Mouse (Mus musculus) lung, adult 2 months (tissue): Measurements from ENCODE around the gene Rrp36. TPM values are rescaled to one million over a fixed set of nuclear protein-coding genes. Genes with fewer than 3 reads are reported as not detected.
A peak's percentile ranks its signal among the peaks of the same experiment; 100 is the strongest.

ENCODE experiments used
- DNase-seq: peaks from one replicate; pipeline ENCODE4 v3.0.0; 2022
- H3K4me1 ChIP-seq: fragments of 200-500 bp; 2 replicates; pipeline ENCODE4 v1.6.1; 2011; ENCODE audit warnings: low read length; ENCODE audit not compliant: control insufficient read depth, insufficient read depth
- H3K4me3 ChIP-seq: fragments of 200-500 bp; replicated peaks from 2 replicates; pipeline ENCODE3; 2011; ENCODE audit warnings: low read depth, mild to moderate bottlenecking, control low read depth, low read length; ENCODE audit errors: extremely low read depth
- CTCF ChIP-seq: fragments of 200-500 bp; IDR thresholded peaks from 2 replicates; pipeline ENCODE4 v1.5.1; 2011; ENCODE audit warnings: mild to moderate bottlenecking, low read length, control low read depth; ENCODE audit not compliant: insufficient read depth
- POLR2A ChIP-seq: fragments of 200-500 bp; IDR thresholded peaks from 2 replicates; pipeline ENCODE4 v1.6.1; 2011; ENCODE audit warnings: low read depth, mild to moderate bottlenecking, control low read depth, low read length, borderline replicate concordance; ENCODE audit errors: extremely low read depth
- WGBS: fragments of 180-500 bp; shearing (Covaris S2); methylation state at CpG from one replicate; pipeline ENCODE4 v1.1.7; 2018; 5-methylcytosine and 5-hydroxymethylcytosine counted together
- polyA plus RNA-seq: library from polyadenylated mRNA; depleted of rRNA; stranded (reverse); fragments of >200 nt; gene quantifications from 2 replicates; pipeline ENCODE4 v1.2.3, GENCODE M21; 2012

Rrp36 gene
- polyA plus RNA-seq, 1 experiment: 30.8 TPM

DNA sequence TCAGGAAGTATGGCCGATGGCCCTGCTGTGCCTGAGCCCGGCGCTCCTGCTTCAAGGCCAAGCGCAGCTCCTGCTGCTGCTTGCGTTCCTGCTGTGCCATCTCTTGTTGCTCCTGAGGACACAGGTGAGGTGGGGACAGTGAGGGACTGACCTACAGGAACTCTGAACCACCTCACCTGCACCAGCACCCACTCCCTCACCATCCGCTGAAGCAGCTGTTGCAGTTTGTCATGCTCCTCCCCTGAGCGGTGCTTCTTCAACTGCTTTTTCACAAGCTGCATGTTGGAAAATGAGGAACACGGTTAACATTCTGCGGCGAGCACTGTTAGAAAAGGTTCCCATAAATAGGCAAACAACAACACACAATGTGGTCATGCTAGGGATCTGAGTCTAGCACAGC is 4.2 kb downstream of the Rrp36 start:
- peaks cover 2% of the 10 kb centered on the region for H3K4me1 ChIP-seq
- DNase-seq: no peak
- TF ChIP-seq CTCF: no peak
- TF ChIP-seq POLR2A: no peak
- no peak overlapping the region for H3K4me3 ChIP-seq
- WGBS: 96% methylated on average over 10 of the region's 10 CpGs

DNA sequence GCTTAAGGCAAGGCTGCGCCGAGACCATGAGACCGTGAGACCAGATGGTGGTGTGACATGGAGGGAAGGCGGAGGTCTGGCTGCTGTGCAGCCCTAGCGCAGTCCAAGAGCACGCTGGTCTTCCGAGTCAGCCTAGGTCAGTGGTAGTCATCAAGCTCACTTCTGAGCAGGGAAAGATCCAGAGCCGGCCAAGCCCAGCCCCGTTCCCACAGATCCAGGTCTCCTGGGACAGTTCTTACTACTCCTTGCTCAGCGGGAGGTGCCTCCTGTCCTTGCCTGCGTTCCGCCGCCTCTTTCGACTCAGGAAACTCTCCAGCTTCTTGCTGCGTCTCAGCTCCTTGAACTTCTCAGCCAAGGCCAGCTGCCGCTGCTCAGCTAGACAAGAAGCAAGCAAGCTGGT is 6.4 kb downstream of the Rrp36 start:
- TF ChIP-seq CTCF (no peak), POLR2A (no peak)
- no peak overlapping the region for H3K4me3 ChIP-seq
- DNase-seq: no peak
- WGBS: 85% methylated on average over 16 of the region's 16 CpGs
- no peaks in the 10 kb centered on the region for H3K4me1 ChIP-seq

DNA sequence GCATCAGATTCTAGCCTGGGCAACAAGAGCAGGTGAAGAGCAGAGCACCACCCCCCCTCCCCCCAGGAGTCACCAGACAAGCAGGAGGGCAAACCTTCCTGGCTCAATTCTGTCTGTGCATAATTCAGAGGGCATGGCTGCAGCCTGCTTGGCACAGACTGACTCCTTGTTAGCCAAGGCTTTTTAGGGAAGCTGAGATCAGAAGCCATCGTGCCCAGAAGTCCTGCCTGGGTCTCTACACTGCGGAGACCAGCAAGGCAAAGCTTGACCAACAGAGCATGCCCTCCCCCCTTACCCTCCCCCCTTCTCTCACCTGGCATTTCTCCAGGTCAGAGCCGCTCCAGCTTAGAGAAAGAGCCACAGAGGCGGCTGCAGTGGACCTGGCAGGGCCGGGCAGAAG is 11.4 kb downstream of the Rrp36 start:
- WGBS: 83% methylated on average over 5 of the region's 5 CpGs
- DNase-seq: no peak
- no peak for TF ChIP-seq POLR2A
- TF ChIP-seq CTCF: no peak
- no peaks in the 10 kb centered on the region for H3K4me1 ChIP-seq
- H3K4me3 ChIP-seq: no peak overlapping the region

DNA sequence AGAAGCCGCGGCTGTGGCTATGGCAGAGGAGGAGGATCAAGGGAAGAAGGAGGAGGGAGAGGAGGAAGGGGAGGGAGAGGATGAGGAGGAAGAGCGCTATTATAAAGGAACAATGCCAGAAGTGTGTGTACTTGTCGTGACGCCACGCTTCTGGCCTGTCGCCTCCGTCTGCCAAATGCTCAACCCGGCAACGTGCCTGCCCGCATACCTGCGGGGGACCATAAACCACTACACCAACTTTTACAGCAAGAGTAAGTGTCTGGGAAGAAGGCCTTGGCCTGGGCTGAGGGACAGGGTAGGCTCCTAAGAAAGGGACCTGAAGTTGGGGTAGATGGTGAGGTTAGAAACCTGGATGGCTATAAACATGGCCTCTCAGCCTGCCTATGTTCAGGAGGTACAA is 12.2 kb downstream of the Rrp36 start:
- no peaks in the 10 kb centered on the region for H3K4me1 ChIP-seq
- TF ChIP-seq POLR2A (no peak), CTCF (no peak)
- no peak for DNase-seq
- WGBS: 83% methylated on average over 12 of the region's 12 CpGs
- H3K4me3 ChIP-seq: no peak overlapping the region

DNA sequence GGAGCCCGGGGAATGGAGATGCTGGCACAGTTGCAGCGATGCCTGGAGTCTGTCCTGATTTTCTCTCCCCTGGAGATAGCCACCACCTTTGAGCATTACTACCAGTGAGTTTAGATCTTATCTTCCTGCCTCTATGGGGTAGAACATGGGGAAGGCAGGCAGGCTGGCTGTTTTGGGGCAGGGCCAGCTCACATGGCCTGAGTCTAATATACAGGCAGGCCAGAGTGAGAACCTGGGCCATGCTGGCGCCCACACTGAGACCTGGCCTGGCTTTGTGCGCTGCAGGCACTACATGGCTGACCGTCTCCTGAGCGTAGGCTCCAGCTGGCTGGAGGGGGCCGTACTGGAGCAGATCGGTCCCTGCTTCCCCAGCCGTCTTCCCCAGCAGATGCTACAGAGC is 12.8 kb downstream of the Rrp36 start:
- 92% methylated on average over 9 of the region's 9 CpGs for WGBS
- DNase-seq: no peak
- TF ChIP-seq CTCF (no peak), POLR2A (no peak)
- no peak overlapping the region for H3K4me3 ChIP-seq
- no peaks in the 10 kb centered on the region for H3K4me1 ChIP-seq

DNA sequence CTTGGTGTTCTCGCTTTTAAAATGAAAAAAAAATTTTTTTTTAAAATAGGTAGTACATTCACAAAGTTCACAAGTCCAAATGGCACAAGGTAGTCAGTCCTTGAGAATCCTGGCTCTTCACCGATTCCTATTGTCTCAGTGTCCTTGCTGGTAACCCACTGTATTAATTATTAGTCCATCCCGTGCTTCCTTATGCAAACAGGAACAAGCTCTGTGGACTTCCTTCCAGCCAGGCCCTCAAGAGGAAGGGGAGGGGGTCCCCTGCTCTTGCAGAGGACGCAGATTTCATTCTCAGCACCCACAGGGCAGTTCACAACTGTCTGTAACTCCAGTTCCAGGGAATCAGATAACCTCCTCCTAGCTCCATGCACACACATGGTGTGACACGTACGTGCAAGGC is 18.1 kb downstream of the Rrp36 start:
- H3K4me1 ChIP-seq: peaks cover 10% of the 10 kb centered on the region
- DNase-seq: no peak

DNA sequence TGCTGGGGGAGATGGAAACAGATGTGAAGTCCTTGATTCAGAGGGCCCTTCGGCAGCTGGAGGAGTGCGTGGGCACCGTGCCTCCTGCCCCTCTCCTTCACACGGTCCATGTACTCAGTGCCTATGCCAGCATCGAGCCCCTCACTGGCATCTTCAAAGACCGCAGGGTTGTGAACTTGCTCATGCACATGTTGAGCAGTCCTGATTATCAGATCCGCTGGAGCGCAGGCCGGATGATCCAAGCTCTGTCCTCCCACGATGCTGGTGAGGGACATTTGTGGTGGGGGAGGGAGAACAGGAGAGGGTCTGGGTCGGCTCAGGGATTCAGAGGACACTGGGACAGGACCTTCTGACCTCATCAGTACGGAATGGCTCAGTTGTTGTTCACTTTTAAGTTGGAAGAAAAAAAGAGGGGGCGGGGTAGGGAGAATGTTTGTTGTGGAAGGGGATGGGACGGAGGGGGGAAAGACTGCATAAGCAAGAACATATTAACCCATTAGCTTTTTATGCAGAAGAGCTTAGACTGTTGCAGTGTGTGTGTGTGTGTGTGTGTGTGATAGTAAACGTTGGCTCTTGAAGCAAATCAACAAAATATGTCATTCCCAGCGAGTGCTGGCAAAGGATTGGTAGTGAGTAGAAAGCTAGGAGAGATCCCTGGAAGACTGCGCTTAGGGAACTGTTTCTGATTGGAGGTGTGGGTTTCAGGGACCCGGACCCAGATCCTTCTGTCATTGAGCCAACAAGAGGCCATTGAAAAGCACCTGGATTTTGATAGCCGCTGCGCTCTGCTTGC is 22.2 kb downstream of the Rrp36 start:
- Histone ChIP-seq H3K4me1 (peaks cover 16% of the 10 kb centered on the region), H3K4me3 (no peak overlapping the region)
- DNase-seq: no peak
- WGBS: 54% methylated on average over 20 of the region's 20 CpGs
- TF ChIP-seq CTCF (no peak), POLR2A (no peak)

More for the DNA sequence above, 18.1 kb downstream of the Rrp36 start:
- no peak overlapping the region for H3K4me3 ChIP-seq
- 61% methylated on average over 6 of the region's 6 CpGs for WGBS
- TF ChIP-seq CTCF: no peak
- no peak for TF ChIP-seq POLR2A

DNA sequence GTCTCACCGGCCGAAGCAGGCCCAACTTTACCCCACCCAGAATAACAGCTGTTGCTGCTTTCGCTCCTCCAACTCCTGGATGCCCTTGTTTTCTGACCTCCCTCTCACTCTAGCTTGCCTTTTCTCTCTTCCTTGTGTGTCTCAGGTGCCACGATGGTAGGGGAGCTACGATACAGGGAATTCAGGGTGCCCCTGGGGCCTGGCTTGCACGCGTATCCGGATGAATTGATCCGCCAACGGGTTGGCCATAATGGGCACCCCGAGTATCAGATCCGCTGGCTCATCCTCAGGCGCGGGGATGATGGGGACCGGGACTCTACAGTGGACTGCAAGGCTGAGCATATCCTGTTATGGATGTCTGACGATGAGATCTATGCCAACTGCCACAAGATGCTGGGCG is 22.9 kb downstream of the Rrp36 start:
- H3K4me3 ChIP-seq: peak overlapping the region; percentile 83
- WGBS: 60% methylated on average over 17 of the region's 17 CpGs
- peaks cover 19% of the 10 kb centered on the region for H3K4me1 ChIP-seq
- no peak for DNase-seq
- TF ChIP-seq CTCF (no peak), POLR2A (no peak)

DNA sequence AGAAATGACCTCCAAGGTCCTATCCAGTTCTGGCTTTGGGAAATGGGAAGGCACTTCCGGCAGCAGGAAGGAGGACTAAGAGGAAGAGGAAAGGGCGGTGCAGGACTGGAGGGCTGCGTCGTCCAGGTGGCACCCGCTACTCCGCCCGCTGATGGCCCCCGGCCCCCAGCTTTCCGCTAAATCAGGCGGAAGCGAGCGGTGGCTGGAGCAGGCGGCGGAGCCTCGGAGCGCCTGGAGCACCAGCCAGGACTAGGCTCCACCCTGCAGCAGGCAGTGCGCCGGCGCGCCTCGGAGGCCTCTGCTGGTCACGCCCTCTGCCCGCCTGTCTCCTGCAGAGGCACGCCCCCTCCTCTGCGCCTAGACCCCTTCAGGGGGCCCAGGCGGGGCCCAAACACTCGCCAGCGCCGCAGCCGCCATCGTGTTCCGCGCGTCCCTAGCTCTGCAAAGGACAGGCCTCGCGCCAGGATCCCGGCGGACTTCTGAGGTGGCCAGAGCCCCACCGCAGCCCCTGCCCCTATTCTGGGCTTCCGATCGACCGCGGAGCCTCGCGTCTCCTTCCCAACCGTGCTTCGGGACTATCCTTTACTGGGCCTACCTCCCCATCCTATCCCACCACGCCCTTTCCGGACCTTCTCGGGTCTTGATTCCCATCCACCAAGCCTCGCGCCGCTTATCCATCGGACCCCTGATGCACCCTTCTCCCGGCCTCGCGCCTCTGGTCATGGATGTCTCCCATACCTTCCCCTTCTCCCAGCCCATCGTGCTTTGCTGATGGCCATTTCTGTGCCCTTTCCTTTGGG is 23.7 kb downstream of the Rrp36 start, which contains the start of gene Cul7:
Gene Cul7 (plus strand): TSS at position 106 of the 800 bp plus-strand sequence.
- DNase-seq: peak; percentile 84
- under 1% methylated on average over 58 of the region's 58 CpGs for WGBS
- H3K4me1 ChIP-seq: peaks cover 19% of the 10 kb centered on the region
- TF ChIP-seq CTCF (no peak), POLR2A (peak; percentile 69; the same call in 1 of the 2 replicates)
- H3K4me3 ChIP-seq: peak within 1 kb of the TSS; percentile 83

DNA sequence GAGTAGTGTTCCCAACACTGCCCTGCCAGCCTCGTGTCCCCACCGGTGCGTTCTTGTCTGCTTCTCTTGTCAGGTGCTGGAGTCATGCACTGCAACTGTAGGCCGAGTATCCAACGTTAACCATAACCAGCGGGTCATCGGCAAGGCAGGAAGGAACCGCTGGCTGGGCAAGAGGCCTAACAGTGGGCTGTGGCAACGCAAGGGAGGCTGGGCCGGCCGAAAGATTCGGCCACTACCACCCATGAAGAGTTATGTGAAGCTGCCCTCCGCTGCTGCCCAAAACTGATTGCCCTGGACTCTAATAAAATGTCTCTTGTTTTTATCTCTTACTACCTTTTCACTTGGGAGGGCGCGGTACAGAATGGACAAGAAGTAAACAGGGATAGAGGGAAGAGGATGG is 24.3 kb downstream of the Rrp36 start:
- TF ChIP-seq POLR2A (no peak), CTCF (no peak)
- Histone ChIP-seq H3K4me1 (peaks cover 19% of the 10 kb centered on the region), H3K4me3 (peak overlapping the region; percentile 83)
- WGBS: 15% methylated on average over 15 of the region's 15 CpGs
- no peak for DNase-seq
